Mouse (Mus musculus) thymus, adult 2 months (tissue): ENCODE measurements around the gene Ceacam18. TPM values are rescaled to one million over a fixed set of nuclear protein-coding genes. Genes with fewer than 3 reads are reported as not detected.
A peak's percentile ranks its signal among the peaks of the same experiment; 100 is the strongest.
"Not testable (repeated sequence)": the region's sequence is repeated elsewhere in the genome, so short reads cannot be mapped to it uniquely, and the experiment has no call there.

Experiments
- DNase-seq: peaks from one replicate; pipeline ENCODE4 v3.0.0; 2021
- H3K27ac ChIP-seq: fragments of 200-500 bp; 2 replicates; pipeline ENCODE4 v1.5.1; 2012; ENCODE audit warnings: low read length, control low read depth; ENCODE audit not compliant: control insufficient read depth, insufficient read depth
- H3K27me3 ChIP-seq: fragments of 200-500 bp; 2 replicates; pipeline ENCODE4 v1.6.1; 2012; ENCODE audit warnings: mild to moderate bottlenecking, low read length, moderate library complexity, mixed read lengths; ENCODE audit not compliant: control insufficient read depth, insufficient read depth
- H3K36me3 ChIP-seq: fragments of 200-500 bp; 2 replicates; pipeline ENCODE4 v1.6.1; 2012; ENCODE audit warnings: mild to moderate bottlenecking, low read length, moderate library complexity; ENCODE audit not compliant: control insufficient read depth, insufficient read depth
- H3K4me1 ChIP-seq: fragments of 200-500 bp; replicated peaks from 2 replicates; pipeline ENCODE4 v1.6.1; 2012; ENCODE audit warnings: low read length; ENCODE audit not compliant: control insufficient read depth, insufficient read depth
- H3K4me3 ChIP-seq: fragments of 200-500 bp; 2 replicates; pipeline ENCODE4 v1.5.1; 2012; ENCODE audit warnings: mild to moderate bottlenecking, low read length, control low read depth, moderate library complexity; ENCODE audit not compliant: control insufficient read depth, insufficient read depth
- CTCF ChIP-seq: fragments of 200-500 bp; IDR thresholded peaks from 2 replicates; pipeline ENCODE4 v1.5.1; 2012; ENCODE audit warnings: mild to moderate bottlenecking, control low read depth, low read length, moderate library complexity, borderline replicate concordance; ENCODE audit not compliant: control insufficient read depth, poor library complexity, insufficient read depth; ENCODE audit errors: extremely low read depth
- POLR2A ChIP-seq: fragments of 200-500 bp; IDR thresholded peaks from 2 replicates; pipeline ENCODE4 v1.6.1; 2012; ENCODE audit warnings: mild to moderate bottlenecking, low read length, control low read depth, moderate library complexity; ENCODE audit not compliant: control insufficient read depth, poor library complexity, insufficient read depth; ENCODE audit errors: extremely low read depth
- WGBS: fragments of 180-500 bp; shearing (Covaris S2); methylation state at CpG from one replicate; pipeline ENCODE4 v1.1.7; 2018; 5-methylcytosine and 5-hydroxymethylcytosine counted together
- polyA plus RNA-seq: library from polyadenylated mRNA; depleted of rRNA; stranded (reverse); fragments of >200 nt; gene quantifications from 2 replicates; pipeline ENCODE4 v1.2.3, GENCODE M21; 2012

The Ceacam18 gene
- polyA plus RNA-seq, 1 experiment = 1.0 TPM

DNA sequence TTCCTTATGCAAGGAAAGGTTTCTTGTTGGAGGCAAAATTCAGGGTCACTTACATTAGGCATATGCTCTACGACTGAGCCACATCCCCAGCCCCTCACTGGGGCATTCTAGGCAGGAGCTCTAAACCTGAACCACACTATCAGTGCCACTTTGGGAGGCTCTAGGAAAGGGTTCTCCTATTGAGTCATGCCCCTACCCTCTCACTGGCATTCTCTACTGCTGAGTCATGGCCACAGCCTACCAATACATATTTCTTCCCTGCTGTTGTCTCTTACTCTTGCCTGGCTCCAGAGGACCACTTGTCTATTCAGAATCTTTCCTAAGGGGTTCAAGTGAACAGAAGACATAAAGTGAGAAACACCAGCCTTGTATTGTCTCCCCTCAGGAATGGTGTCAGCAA lies 28.3 kb downstream of the Ceacam18 start:
- H3K36me3 ChIP-seq = no peaks in the 10 kb centered on the region
- DNase-seq = no peak
- H3K4me3 ChIP-seq = no peak overlapping the region
- no peaks in the 10 kb centered on the region for H3K27me3 ChIP-seq
- WGBS = 92% methylated on average over 1 of the region's 1 CpGs
- TF ChIP-seq POLR2A = no peak
- TF ChIP-seq CTCF = no peak
- H3K4me1 ChIP-seq = no peaks in the 10 kb centered on the region
- H3K27ac ChIP-seq = no peak overlapping the region

DNA sequence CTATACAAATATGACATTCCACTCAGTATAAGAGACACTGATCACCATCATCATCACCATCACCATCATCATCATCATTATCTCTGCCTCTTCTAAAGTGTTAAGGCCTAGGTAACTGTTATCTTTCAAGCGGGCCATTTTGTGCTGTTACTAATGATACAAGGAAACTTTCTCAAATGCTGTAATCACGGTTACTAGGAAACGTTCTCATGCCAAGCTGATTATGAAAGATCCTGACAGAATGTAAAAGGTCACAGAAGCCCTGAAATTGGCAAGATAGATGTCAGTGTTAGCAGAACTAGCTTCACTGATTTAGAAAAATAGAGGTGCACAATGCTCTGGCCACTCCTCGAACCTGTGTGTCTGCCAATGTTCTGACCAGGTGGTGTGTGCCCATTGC lies 32.7 kb downstream of the Ceacam18 start:
- H3K27me3 ChIP-seq, H3K27ac ChIP-seq, H3K4me3 ChIP-seq, H3K4me1 ChIP-seq, H3K36me3 ChIP-seq, DNase-seq: not testable (repeated sequence)
- WGBS = 91% methylated on average over 4 of the region's 4 CpGs

DNA sequence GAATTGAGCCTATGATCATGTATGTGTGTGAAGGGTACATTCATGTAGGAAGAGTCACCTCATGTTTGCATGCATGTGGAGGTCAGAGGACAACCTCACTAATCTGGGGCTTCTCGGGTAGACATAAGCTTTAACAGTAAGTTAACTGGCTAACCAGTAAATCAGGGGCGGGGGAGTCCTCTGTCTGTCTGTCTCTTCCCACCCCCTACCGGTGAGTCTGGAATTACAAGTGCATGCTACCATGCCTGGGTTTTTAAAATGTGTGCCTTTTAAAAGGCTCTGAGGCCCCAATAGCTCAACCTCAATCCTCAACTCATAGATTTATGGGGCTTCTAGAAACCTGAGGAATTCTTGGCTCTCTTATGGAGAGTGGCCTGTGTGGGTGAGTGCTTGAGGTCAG lies 34.1 kb downstream of the Ceacam18 start:
- Histone ChIP-seq H3K4me1 (peaks cover 7% of the 10 kb centered on the region), H3K36me3 (no peaks in the 10 kb centered on the region), H3K27ac (no peak overlapping the region), H3K4me3 (no peak overlapping the region), H3K27me3 (no peaks in the 10 kb centered on the region)
- TF ChIP-seq CTCF = no peak
- TF ChIP-seq POLR2A = no peak
- DNase-seq = peak; percentile 49
- 13% methylated on average over 3 of the region's 3 CpGs for WGBS

DNA sequence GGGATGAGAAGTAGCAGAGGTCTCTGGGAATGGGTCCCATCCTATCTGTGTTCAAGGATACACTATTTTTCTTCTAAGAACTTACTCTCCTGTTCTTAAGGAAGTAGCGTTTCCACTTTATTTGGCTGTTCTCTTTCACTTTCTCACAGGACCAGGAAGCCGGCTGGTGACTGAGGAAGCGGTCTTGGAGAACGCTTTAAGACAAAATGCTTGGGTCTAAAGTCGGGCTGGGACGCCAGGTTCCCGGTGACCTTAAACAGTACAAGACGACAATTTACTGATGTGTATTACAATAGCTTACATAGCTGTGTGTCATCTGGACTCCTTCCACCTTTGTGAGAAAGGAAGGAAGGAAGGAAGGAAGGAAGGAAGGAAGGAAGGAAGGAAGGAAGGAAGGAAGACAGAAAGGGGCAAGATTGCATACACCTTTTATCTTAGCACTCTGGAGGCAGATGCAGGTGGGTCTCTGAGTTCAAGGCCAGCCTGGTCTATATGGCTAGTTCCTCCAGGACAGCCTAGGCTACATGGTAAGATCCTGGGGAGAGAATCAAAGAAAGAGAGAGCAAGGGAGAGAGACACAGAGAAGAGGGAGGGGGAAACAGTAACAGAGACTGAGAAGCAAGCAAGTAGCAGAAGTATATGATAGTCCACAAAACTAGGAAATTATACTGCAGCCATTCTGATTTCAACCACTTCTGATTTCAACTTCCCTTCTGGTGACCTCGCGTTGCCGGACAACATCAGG lies 36.7 kb downstream of the Ceacam18 start:
- 67% methylated on average over 11 of the region's 11 CpGs for WGBS
- peaks cover 7% of the 10 kb centered on the region for H3K4me1 ChIP-seq
- H3K4me3 ChIP-seq = peak overlapping the region; percentile 90
- DNase-seq = no peak
- no peaks in the 10 kb centered on the region; the same call in 1 of the 2 replicates for H3K36me3 ChIP-seq
- H3K27ac ChIP-seq = no peak overlapping the region
- no peaks in the 10 kb centered on the region for H3K27me3 ChIP-seq
- TF ChIP-seq POLR2A (no peak), CTCF (no peak)

DNA sequence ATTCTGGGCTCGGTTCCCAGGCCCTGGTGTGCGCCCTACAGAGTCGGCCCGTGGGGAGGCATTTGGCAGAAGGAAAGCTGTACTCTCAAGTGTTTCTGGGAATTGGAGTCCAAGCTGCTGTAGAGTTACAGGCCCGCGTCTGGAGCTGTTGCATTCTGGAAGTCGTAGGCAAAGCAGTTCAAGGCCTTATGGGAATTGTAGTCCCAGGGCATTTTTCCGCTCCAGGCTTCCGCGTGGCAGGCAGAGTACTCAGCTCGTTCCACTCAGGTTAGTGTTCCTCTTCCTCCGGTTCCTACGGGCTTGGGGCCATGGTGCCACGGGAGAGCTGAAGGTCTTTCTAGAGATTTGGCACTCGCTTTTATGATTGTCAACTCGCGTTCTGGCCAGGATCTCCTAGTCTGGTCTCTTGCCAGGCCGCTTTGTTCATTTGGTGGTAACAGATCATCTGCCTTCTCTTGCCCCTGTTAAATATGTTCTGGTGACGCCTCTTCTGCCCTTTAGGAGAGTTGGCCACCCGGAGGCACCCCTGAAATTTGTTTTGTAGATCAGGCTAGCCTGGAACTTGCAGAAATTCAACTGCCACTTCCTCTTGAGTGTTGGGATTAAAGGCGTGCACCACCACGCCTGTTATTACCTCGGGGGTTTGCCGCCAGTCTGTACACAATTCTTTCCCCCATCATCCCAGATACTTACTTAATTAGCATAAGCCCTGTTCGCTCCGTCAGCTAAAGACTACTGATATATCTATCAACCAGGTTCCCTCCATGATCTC lies 37.5 kb downstream of the Ceacam18 start, which contains the start of gene Ctu1:
Ctu1 (plus strand) TSS at position 208 of the 772 bp plus-strand sequence.
- WGBS = under 1% methylated on average over 26 of the region's 26 CpGs
- Histone ChIP-seq H3K4me3 (peak within 1 kb of the TSS; percentile 90), H3K4me1 (peaks cover 7% of the 10 kb centered on the region), H3K27ac (peak within 1 kb of the TSS; percentile 55; the same call in 1 of the 2 replicates), H3K27me3 (no peaks in the 10 kb centered on the region), H3K36me3 (peaks cover 2% of the 10 kb centered on the region; the same call in 1 of the 2 replicates)
- peak; percentile 86 for DNase-seq
- TF ChIP-seq CTCF (no peak), POLR2A (peak; percentile 51; the same call in 1 of the 2 replicates)

DNA sequence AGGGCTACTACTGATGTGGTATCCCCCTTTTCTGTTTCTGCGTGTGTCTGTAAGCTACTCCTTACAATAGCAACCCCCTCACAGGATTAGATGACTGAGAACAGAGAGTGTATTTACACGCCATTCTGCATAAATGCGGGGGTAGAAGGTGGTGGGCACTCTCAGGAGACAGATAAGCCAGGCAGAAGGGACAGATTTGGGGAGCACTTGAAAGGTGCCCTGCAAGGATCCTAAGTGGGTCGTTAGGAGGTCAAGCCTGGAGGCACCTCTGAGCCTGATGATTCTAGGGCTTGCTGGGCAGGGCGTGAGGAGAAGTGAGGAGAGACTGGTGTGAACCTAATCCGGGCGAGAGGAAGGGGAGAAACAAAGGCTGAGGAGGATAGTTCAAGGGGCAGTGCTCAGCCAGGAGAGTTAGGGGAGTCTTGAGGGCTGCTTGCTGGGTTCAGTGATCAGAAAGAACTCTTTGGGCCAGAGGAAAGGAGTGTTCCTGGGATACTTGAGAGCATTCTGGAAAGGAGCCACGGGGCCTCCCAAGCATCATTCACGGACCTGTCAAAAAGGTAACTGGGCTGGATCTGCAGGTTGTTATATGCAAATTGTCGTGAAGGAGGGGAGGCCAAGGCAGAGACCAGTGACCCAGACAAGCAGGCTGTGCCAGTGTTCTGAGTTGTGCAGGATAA lies 38.2 kb downstream of the Ceacam18 start:
- peaks cover 8% of the 10 kb centered on the region; the same call in 1 of the 2 replicates for H3K36me3 ChIP-seq
- H3K27ac ChIP-seq = no peak overlapping the region
- no peaks in the 10 kb centered on the region for H3K27me3 ChIP-seq
- H3K4me1 ChIP-seq = peaks cover 7% of the 10 kb centered on the region
- TF ChIP-seq CTCF = no peak
- TF ChIP-seq POLR2A = no peak
- peak overlapping the region; percentile 20 for H3K4me3 ChIP-seq
- no peak for DNase-seq
- 25% methylated on average over 10 of the region's 10 CpGs for WGBS
